Mouse (Mus musculus) MN1 (cell line): ENCODE results near the gene Wsb1.
"Not testable (repeated sequence)": the region's sequence is repeated elsewhere in the genome, so short reads cannot be mapped to it uniquely, and the experiment has no call there.

ENCODE experiments used
- DNase-seq: peaks from one replicate; pipeline ENCODE4 v3.0.0-alpha.2; 2016; ENCODE audit warnings: low spot score

Wsb1 gene

DNA sequence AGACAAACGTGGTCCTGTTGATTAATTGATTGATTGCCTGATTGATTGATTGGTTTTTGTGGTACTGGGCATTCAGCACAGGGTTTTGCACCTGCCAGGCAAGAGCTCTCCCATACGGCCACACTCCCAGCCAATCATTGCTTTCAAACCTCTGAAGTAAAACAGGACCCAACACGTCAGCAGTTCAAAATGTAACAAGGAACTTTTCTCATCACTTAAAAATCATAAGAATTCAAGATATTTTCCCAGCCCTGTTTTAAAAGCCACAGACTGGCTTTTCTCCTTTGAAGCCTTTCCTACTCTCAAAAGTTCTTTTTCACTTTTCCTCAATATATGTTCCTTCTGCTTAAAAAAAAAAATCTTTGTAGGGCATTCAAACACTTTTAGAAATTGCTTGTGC lies 9.9 kb upstream of the Wsb1 start:
- DNase-seq = no peak

DNA sequence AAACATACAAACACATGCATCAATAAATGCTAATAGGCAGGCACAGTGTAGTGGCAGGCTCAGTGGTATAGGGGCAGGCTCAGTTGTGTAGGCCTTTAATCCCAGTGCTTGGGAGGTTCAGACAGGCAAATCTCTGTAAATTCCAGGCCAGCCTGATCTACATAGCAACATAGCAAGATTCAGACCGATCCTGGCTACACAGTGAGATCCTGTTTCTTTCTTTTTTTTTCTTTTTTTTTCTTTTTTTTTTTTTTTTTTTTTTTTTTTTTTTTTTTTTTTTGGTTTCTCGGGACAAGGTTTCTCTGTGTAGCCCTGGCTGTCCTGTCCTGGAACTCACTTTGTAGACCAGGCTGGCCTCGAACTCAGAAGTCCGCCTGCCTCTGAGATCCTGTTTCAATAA lies 5.7 kb upstream of the Wsb1 start:
- not testable (repeated sequence) for DNase-seq

- DNase-seq = no peak
Measured at GRCm38 (mm10) chr11:79258738-79259137, 4.3 kb upstream of the Wsb1 start.

DNA sequence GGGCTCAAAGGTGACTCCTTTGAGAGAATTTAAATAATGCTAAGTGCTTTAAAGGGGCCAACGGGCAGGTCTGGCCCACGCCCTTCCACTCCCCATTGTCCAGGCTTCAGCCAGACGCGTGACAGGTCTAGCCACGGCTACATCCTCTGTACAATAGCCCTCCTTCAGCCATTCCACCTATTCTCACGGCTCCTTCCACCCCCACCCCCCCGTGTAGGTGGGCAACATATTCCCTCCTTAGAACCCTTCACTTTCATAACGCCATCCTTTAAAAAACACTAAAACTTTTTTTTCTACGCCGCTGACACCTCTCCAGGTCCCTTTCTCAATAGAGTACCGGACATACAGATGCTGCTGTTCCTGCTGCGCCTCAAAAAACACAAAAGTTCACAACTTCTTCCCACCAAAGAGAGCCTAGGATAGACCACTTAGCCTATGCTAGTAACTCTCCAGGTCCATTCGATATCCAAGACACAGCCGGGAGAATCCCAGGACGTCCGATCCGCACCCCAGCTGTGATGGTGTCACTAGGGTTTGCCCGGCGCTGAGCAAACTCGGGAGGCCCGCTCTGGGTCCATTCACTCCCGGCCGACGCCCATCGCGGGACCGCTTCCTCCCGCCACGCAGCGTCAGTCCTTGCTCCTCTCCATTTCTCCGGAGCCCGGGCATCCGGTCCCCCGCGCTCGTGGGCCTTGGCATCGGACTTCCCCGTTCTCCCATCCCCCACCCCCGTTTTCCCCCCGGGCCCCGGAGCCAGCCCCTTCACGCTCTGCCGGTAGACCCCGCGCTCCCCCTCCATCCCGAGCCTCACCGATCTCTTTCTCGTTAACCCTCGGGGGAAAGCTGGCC lies 705 bp downstream of the Wsb1 start:
- DNase-seq = peak; percentile 59

DNA sequence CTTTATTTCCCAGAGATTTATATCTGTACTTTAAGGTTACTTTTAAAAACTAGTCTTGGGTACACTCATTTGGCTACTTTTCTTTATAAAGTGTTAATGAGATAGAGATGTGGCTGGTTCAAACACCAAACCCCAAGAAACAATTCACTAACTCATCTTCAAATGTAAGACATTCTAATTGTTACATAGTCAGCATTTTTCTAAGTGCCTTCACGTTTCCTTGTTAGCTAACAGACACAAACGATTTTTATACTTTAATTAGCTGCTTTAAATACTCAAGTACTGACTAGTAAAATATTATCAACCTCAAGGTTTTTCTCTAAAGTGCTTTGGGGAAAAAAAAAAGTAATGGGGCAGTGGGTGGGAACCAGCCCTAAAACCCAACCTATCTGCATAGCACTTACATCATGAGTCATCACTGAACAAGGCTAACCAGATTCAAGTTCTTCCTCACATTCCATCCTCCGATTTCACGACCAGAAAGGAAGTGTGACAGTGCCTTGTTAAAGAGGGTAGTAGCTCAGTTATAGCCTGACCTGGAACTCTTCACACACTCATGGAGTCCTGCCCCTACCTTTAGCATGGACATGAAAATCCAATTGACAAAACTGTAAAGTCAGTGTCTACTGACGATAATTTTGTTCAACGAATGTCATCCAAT lies 1.5 kb downstream of the Wsb1 start:
- DNase-seq = peak; percentile 38

DNA sequence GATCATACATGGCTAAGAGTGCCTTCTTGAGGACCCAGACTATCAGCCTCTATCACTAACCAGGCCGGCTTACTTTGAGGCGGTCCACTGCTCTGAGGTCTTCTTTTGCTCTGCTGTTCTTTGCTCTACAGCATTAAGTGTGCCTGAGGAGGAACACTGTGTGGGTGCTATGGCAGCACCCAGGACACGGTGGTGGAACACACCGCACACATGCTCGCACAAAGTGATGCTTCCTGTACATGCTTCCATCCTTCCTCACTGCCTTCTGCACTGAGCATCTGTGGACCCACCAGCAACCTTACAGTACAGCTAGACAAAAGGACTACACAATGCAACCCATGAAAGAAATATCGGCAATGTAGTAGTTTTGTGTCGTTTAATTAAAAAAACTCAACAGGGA lies 15.4 kb downstream of the Wsb1 start:
- no peak for DNase-seq

- peak; percentile 51 for DNase-seq
Measured at GRCm38 (mm10) chr11:79238398-79238752, 16.1 kb downstream of the Wsb1 start.

DNA sequence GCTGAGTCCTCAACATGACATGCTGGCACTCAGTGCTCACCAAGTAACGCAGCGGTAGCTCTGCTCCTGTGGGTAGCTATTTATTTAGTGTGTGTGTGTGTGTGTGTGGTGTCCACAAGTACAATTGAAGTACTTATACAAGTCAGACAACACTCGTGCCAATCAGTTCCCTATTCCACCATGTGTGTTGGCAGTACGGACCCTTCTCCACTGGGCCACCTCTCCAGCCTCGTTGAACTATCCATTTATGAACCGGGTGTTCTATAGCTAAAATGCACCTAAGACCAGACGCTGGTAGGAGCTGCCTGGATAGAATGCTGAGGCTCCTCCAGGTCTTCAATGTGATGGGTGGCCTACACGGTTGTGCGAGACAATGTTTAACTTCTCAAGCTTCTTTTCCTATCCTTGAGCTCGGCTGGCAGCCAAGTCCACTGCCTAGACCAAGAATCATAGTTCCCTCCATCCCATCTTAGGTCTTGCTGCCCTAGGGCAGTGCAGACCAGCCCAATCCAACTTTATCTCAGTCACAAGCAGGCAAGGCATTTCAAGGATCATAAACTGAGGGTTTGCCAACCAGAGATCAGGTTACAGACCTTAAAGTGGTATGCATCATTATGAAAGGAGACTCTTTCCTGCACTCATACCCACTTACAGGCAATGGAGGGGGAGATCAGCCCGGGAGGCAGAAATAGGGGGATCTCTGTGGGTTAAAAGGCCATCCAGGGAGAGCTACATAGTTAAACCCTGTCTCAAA lies 16.6 kb downstream of the Wsb1 start:
- DNase-seq = no peak

DNA sequence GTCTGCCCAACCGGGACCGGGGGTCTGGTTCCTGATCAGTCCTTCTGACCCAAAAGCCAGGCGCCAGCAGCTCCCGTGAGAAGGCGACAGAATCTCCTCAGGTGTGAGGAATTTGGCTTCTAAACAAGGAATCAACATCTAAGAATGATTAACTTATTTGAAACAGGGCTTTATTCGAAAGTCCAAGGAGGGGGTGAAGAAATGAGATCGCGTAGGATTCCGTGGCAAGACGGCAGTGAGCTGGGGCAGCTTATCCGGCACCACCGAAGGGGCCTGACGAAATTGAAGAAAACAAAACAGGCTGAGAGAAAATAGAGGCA lies 24.3 kb downstream of the Wsb1 start:
- no peak for DNase-seq

DNA sequence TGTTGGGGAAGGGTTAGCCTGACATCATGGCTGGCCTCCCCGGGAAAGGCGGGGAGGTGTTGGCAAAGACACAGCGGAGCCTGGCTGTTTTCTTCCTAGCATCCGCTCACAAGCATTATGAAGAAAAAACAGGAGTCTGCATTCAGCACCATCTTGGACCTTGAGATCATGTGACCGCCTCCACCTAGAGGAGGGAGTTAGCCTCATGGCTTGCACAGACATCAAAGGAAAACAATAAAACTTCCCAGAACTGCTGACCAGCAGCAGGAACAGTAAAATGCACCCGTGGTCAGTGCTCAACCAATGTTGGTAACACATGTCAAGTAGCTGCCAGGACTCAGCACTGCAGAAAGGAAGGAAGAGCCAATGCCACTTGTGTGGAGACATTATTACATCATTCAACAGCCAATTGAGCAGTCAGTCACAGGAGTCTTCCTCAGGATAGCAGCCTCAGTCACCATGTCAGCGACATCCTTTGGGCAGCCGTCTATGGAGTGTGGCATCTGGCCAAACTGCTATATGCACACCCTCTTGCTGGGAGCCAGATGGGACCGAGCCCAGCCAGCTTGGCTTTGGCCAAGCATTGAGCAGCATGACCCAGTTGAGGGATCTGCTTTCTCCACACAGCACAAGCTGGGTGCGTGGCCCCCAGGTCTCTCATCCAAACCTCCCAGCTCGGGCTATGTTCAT lies 24.8 kb downstream of the Wsb1 start:
- DNase-seq = no peak

DNA sequence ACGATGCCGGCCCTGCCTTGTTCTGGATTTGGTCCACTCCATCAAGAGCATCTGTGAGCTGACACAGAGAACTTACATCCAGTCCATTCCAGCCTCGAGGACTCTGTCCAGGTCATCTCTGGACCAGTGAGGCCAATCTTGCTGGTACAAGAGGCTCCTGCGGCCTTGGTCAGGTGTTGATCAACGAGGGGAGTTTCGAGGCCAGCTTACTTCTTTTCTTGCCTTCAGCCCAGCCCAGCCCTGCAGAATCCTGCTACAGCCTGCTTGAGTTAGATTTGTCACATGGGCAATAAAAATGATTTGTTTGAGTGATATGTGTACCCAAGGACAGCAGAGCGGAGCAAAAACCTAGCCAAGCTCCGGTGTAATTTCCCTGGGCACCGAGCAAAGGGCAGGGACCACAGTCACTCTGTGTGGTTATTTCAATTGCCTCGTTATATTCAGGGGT lies 25.4 kb downstream of the Wsb1 start:
- no peak for DNase-seq

DNA sequence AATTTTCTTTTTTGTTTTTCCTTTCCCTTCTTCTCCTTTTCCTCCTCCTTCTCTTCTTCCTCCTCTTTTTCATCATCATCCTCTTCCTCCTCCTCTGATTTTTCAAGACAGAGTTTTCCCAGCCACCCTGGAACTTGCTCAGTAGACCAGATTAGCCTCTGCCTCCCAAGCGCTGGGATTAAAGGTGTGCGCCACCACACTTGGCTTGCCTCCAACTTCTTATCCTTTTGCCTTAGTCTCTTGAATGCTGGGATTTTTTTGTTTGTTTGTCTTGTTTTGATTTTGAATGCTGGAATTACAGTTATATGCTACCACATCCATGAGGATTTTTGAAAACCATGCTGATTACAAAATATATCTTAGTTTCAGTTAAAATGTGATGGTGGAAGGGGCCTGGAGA lies 26.4 kb downstream of the Wsb1 start:
- no peak for DNase-seq

- no peak for DNase-seq
Measured at GRCm38 (mm10) chr11:79225371-79226155, 28.9 kb downstream of the Wsb1 start.

GRCm38 (mm10) chr11:79224562-79225280 lies 29.8 kb downstream of the Wsb1 start:
- peak; percentile 91 for DNase-seq

DNA sequence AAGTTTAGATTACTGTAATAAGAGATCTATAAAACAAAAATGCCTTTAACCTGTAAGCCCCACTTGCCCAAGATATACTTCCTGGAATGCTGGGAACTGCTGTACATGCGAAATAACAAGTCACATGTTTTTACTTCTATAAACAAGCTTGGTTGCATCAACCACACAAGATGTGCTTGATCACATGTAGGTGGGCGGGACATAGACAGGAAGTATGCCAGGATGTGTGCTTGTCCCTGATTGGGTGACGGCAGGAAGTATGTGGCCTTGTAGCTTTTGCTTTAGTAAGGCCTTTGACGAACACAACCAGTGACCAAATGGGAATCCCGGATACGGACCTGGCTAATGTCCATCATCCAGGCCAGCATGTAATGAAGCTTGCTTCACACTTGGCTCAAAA lies 31.1 kb downstream of the Wsb1 start:
- DNase-seq = peak; percentile 32

DNA sequence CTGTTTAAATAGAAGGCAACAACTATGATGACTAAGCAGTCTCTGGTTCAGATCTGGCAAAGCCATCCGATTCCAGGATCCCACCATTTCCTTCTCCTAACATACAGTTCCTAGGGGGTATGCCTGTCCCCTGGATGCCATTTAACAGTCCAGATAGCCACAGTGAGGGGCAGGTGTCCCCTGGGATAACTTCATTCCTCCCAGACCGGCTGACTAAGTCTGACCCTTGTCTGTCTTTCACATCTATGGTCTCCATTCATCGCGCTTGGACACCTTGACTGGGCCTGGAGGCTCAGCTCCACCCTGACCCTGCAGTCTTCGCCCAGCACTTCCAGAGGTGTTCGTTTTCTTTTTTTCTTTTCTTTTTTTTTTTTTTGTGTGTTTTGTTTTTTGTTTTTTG lies 31.8 kb downstream of the Wsb1 start:
- no peak for DNase-seq

DNA sequence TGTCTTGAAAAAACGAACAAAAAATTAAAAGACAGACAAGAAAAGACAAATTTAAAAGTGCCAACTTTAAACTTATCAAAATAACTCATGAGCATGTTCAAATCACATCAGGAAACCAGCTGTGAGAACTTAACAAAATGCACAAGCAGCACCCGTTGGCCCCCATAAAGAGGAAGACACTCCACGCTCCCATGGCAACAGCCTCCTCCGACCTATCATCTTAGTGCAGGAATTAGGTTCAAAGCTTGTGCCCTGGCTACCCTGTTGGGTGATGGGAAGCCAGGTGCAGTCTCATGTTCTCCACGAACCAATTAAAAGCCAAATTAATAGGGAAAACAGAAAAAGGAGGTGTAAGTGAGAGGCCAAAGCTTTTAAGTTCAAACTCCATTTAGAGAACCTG lies 32.8 kb downstream of the Wsb1 start:
- no peak for DNase-seq

DNA sequence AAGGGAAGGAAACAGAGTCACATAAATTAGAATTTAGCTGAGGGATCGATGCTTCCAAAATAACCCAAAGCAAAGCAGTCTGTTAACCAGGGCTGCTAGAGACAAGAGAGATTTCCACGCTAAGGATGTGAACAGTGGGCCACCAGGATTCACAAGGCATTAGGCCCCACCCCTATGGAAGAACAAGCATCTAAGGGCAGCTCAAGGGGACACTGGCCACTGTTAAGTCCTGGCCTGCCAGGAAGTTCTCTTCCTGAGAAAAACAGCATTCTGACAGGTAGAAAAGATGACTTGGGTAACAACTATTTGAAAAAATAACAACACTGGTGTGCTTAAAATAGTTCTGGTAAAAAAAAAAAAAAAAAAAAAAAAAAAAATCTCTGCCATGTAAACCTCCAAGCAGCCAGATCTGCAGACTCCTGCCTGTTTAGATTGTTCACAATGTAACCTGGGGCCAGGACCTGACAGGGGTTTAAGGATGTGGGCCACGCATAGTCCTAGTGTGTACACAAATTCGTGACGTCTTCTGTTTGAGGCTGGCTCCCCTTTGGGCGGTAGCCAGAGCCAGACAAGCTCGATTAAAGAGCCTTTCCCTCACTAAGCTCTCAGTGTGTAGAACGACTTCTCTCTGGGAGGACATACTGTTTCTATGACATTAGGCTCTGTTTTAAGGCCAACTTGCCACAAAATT lies 35.4 kb downstream of the Wsb1 start:
- DNase-seq = no peak

- DNase-seq = no peak
Measured at GRCm38 (mm10) chr11:79218061-79218460, 36.4 kb downstream of the Wsb1 start.

GRCm38 (mm10) chr11:79217133-79217532 lies 37.3 kb downstream of the Wsb1 start:
- no peak for DNase-seq
